Mouse (Mus musculus) heart, embryonic 15.5 days (tissue): ENCODE data around the gene Mthfsl. TPM values are rescaled to one million over a fixed set of nuclear protein-coding genes. Genes with fewer than 3 reads are reported as not detected.
"Not testable (repeated sequence)": the region's sequence is repeated elsewhere in the genome, so short reads cannot be mapped to it uniquely, and the experiment has no call there.

Experiments
- ATAC-seq: fragments of 200-750 bp; cut with Nextera tagmentation; replicated peaks from 2 replicates; pipeline ENCODE4 v1.8.0; 2017; ENCODE audit warnings: low read depth, moderate TSS enrichment; ENCODE audit not compliant: insufficient number of reproducible peaks, insufficient read depth, low FRiP score
- H3K27ac ChIP-seq: fragments of 300-500 bp; sonication (generic); 2 replicates; pipeline ENCODE4 v1.5.1; 2015; ENCODE audit warnings: mild to moderate bottlenecking, inconsistent platforms
- H3K27me3 ChIP-seq: fragments of 300-500 bp; sonication (generic); 2 replicates; pipeline ENCODE4 v1.6.1; 2015; ENCODE audit warnings: inconsistent platforms
- H3K36me3 ChIP-seq: fragments of 300-500 bp; sonication (generic); 2 replicates; pipeline ENCODE4 v1.6.1; 2015; ENCODE audit warnings: mild to moderate bottlenecking, inconsistent platforms
- H3K4me1 ChIP-seq: fragments of 300-500 bp; sonication (generic); replicated peaks from 2 replicates; pipeline ENCODE4 v1.6.1; 2015; ENCODE audit warnings: inconsistent platforms
- H3K4me2 ChIP-seq: fragments of 300-500 bp; sonication (generic); 2 replicates; pipeline ENCODE4 v1.6.1; 2015; ENCODE audit warnings: inconsistent platforms, mild to moderate bottlenecking, moderate library complexity
- H3K4me3 ChIP-seq: fragments of 300-500 bp; sonication (generic); 2 replicates; pipeline ENCODE4 v1.5.1; 2015; ENCODE audit warnings: mild to moderate bottlenecking, inconsistent platforms
- H3K9ac ChIP-seq: fragments of 300-500 bp; sonication (generic); 2 replicates; pipeline ENCODE4 v1.6.1; 2015; ENCODE audit warnings: mild to moderate bottlenecking, inconsistent platforms
- H3K9me3 ChIP-seq: fragments of 300-500 bp; sonication (generic); replicated peaks from 2 replicates; pipeline ENCODE4 v1.6.1; 2016; ENCODE audit warnings: inconsistent platforms
- WGBS: fragments of 180-500 bp; shearing (Covaris S2); methylation state at CpG from one replicate; pipeline ENCODE4 v1.1.7; 2015; ENCODE audit warnings: mixed read lengths; 5-methylcytosine and 5-hydroxymethylcytosine counted together
- polyA plus RNA-seq: library from polyadenylated mRNA; unstranded; fragments of >200 nt; fragmentation: Nextera tagmentation; extraction: Ambion mirVana; gene quantifications from 2 replicates; pipeline ENCODE4 v1.2.1, GENCODE M21; 2015

The Mthfsl gene
- polyA plus RNA-seq, 1 experiment from 2014 or later: 29.7 TPM

GRCm38 (mm10) chr9:88686719-88687118 is 33.4 kb downstream of the Mthfsl start:
- not testable (repeated sequence) for H3K4me1 ChIP-seq, H3K4me3 ChIP-seq, H3K27me3 ChIP-seq, H3K9ac ChIP-seq, H3K27ac ChIP-seq, H3K4me2 ChIP-seq, H3K36me3 ChIP-seq, H3K9me3 ChIP-seq, ATAC-seq
- WGBS: 95% methylated on average over 1 of the region's 1 CpGs

- H3K27ac ChIP-seq, H3K4me1 ChIP-seq, H3K9ac ChIP-seq, H3K9me3 ChIP-seq, H3K36me3 ChIP-seq, H3K4me2 ChIP-seq, H3K27me3 ChIP-seq, ATAC-seq, H3K4me3 ChIP-seq: not testable (repeated sequence)
Measured at GRCm38 (mm10) chr9:88658341-88658740, 61.8 kb downstream of the Mthfsl start.

DNA sequence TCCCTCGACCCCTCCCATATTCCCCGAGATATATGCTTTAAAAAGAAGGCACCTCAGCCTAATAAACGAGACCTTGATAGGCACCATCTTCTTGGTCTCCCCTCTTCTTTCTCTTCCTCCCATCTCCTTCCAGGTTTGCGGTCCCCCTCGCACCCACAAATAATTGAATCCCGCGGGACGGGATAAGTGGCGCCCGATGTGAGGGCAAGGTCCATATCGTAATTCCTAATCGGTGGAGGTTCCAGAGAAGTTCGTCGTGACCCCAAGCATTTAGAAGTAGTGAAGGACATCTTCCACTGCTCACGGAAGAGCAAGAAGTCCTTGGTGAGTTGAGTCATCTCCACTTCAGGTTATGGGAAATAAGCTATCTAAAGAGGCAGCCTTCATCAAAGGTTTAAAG is 69.4 kb downstream of the Mthfsl start:
- not testable (repeated sequence) for H3K4me1 ChIP-seq, H3K9me3 ChIP-seq, H3K27me3 ChIP-seq, H3K4me2 ChIP-seq, H3K4me3 ChIP-seq, H3K27ac ChIP-seq, H3K36me3 ChIP-seq, ATAC-seq, H3K9ac ChIP-seq
- 94% methylated on average over 13 of the region's 15 CpGs for WGBS

Other genes starting within 250 kb of the Mthfsl start
- 51.5 and 52.1 TPM in 2 replicates for gene Syncrip, start 237.7 kb downstream of the Mthfsl start, polyA plus RNA-seq
- gene Zfp949, start 172.3 kb downstream of the Mthfsl start, polyA plus RNA-seq: 7.6 and 9.0 TPM in 2 replicates
- gene Trim43a, start 139.4 kb downstream of the Mthfsl start, polyA plus RNA-seq: 0.08 and 0.16 TPM in 2 replicates
- 0.39 and 1.1 TPM in 2 replicates for gene Bcl2a1d, start 11.6 kb upstream of the Mthfsl start, polyA plus RNA-seq
- 0.13 TPM in 1 of 2 replicates, not detected in the other for gene Trim43c, start 118.9 kb upstream of the Mthfsl start, polyA plus RNA-seq
- gene Bcl2a1a, start 236.6 kb upstream of the Mthfsl start, polyA plus RNA-seq: 0.69 and 0.71 TPM in 2 replicates